Mouse (Mus musculus): ENCODE results near the gene Capn11.

The Capn11 gene

GRCm38 (mm10) chr17:45682843-45683242 is 23.7 kb upstream of the Capn11 start:
- DNase-seq (ENCODE audit: low read depth, low spot score): no peak

GRCm38 (mm10) chr17:45681588-45681987 is 22.5 kb upstream of the Capn11 start:
- DNase-seq (ENCODE audit: low read depth, low spot score): no peak

DNA sequence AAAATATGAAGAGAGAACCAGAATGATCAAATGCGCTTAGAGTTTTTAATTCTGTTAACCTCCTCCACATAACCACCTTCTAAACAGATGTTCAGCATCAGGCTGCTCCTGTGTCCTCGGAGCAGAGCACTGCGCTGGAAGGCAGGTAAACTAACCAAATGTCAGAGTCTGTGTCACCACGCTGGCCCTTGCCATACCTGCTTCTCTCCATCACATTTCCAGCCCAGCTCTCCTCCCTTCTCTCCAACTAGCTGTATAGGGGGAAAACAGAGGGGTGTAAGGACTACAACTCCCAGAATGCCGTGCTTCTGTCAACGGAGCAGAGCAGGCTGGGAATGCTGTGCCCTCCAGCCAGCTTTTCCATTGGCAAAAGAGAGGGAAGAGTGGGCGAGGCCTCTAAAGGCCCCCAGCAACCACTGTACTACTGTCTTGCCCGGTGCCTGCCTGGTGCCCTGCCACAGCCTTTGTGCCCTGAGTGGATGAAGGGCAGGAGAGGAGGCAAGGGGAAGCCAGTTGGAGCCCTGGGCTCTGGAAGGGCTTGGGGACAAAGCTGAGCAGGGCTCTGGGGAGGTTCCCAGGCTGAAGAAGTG is 21.4 kb upstream of the Capn11 start:
- peak; percentile 34 for DNase-seq (ENCODE audit: low read depth, low spot score)

DNA sequence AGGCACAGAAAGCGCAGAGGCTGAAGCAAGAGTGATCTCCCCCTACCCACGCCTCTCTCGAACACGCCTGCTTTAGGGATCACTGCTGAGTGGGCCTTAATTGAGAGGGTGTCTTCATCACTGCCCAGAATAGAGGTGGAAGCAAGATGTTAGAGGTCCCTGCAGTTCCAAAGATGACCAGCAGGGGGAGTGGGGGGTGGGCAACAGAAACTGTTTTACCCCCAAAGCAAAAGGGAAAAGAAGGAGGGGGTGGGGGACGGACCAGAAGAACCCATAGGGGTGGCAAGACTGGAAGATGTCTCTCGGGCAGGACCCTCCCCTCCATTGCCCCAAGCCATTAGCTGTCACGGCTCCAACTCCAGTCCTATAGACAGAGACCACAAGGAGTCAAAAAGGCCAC is 19.0 kb upstream of the Capn11 start:
- peak; percentile 79 for DNase-seq (ENCODE audit: low read depth, low spot score)

DNA sequence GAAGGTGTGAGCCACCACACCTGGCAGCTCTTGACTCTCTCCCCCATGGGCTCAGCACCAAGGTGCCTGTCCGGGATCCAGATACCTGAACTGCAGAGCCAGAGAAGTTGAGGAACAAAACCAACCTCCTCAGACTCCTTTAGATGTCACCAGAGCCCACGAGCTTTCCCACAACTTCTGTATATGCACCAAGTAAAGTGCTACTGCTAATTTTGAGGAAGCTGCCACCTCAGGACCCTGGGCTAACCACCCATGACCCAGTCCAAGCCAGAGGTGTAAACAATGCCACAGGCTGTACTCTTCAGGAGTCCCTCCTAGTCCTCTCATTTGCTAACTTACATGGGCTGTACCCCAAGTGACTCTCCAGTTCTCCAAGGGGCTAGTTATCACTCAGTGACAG is 13.5 kb upstream of the Capn11 start:
- no peak for DNase-seq (ENCODE audit: low read depth, low spot score)

DNA sequence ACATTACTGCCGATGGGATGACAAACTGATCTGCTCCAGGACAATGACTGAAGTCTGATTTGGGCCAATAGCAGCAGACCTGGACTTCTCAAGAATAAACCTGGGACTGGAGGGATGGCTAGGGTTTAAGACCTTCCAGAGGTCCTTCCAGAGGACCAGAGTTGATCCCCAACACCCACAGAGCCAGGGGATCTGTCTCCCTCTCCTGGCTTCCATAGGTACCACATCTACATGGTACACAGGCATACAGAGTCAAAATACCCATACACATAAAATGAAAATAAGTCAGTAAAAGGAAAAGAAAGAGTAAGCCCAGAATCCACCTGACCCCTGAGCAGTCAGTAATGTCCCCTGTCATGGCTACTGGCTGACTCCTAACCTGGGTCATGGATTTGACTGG is 12.7 kb upstream of the Capn11 start:
- DNase-seq (ENCODE audit: low read depth, low spot score): no peak

- DNase-seq (ENCODE audit: low read depth, low spot score): no peak
Measured at GRCm38 (mm10) chr17:45667986-45668385, 8.9 kb upstream of the Capn11 start.

- no peak for DNase-seq (ENCODE audit: low read depth, low spot score)
Measured at GRCm38 (mm10) chr17:45667481-45667880, 8.4 kb upstream of the Capn11 start.

GRCm38 (mm10) chr17:45666091-45666490 is 7.0 kb upstream of the Capn11 start:
- DNase-seq (ENCODE audit: low read depth, low spot score): no peak

- DNase-seq (ENCODE audit: low read depth, low spot score): no peak
Measured at GRCm38 (mm10) chr17:45664608-45665007, 5.5 kb upstream of the Capn11 start.

DNA sequence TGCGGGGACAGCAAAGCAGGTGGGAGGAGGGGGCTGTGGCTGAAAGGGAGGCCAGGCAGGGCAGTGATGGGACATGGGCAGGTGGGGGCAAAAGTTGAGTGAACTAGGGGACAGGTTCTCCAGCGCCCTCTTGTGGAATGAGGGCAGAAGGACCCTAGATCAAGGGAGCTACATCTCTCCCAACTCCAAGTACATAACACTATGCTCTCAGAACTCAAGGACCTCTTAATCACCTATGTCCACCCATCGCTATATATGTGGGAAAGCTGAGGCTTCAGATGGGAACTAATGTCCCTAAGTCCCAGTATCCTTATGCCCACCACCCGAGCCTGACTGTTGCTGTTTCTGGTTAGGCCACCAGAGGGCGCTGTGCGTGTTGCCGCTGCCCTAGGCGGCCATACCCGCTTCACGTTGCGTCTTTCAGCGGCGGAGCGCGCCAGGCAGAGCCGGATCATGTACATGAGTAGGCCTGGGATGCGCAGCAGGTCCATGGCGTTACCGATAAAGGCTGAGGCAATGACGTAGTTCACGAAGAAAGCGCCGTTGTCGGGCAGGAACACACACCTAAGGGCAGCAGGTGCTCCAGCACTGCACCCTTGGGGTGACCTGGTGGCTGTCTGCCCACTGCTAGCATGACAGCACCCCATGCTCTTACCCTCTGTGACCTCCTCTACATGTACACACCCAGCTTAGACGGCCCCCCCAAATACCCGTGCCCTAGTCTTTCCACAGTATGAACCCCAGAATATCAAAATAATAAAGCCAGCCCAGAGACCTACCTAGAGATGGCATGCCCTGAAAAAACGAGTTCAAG is 4.2 kb upstream of the Capn11 start:
- peak; percentile 77 for DNase-seq (ENCODE audit: low read depth, low spot score)

DNA sequence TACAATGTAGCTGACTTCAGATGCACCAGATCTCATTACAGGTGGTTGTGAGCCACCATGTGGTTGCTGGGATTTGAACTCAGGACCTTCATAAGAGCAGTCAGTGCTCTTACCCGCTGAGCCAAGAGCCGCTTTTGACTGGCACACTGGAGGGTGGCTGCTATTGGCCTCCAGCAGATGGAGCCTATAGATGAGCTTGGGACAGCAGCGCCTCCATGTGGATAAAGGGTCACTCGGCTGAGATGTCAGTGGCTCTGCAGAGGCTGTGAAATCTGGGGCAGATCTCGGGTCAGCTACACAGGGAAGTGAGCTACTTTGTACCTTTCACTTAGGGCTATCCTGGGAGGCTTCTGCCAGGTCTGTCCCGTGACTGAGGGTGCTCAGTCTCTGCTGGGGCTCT is 3.3 kb downstream of the Capn11 start:
- no peak for DNase-seq (ENCODE audit: low read depth, low spot score)

DNA sequence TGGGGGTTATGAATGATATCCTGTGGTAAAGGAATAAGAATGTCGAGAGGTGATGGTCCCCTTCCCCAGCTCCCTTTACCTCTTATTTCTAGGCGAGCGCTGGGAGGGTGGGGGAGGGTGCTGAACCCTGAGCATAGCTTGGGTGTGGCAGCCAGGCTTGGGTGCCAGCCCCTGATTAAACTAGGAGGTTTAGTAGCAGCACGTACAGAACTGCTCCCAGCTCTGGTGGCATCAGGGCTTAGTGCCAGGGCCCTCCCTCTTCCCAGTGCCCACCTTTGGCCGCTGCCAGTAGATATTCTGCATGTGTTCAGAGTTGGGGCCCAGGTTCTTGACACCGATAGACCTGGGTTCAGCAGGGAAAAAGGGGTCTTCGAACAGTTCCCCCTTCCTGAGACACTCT is 5.9 kb downstream of the Capn11 start:
- DNase-seq (ENCODE audit: low read depth, low spot score): no peak

DNA sequence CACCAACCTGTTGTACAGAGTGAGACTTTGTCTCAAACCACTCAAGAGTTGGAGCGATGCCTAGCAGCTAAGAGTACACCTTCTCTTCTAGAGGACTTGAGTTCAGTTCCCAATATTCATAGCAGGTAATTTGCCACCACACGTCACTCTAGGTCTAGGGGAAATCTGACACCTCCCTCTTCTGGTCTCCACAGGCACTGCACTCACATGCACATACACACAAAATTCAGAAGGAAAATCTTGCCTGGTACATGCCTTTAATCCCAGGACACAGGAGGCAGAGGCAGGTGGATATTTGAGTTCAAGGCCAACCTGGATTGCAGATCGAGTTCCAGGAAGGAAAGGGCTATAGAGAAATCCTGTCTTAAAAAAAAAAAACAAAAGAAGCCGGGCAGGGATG is 14.9 kb downstream of the Capn11 start:
- DNase-seq (ENCODE audit: low read depth, low spot score): no peak

DNA sequence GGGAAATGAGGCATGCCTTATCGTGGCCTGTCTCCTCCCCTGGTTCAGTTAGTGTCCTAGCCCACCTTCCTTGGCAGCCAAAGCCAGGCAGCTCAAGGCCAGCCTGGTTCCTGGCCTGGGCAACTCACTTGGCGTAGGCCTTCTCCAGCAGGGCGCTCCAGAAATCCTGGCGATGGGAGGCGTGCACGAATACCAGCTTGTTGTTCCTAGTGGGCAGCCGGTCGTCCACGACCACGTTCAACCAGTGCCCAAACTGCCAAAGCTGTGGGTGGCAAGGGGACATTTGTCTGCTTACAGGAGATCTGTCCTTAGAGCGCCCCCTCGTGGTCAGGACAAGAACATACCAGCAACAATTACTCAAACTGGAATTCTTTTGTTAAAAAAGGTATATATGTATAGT is 16.4 kb downstream of the Capn11 start:
- peak; percentile 69 for DNase-seq (ENCODE audit: low read depth, low spot score)

DNA sequence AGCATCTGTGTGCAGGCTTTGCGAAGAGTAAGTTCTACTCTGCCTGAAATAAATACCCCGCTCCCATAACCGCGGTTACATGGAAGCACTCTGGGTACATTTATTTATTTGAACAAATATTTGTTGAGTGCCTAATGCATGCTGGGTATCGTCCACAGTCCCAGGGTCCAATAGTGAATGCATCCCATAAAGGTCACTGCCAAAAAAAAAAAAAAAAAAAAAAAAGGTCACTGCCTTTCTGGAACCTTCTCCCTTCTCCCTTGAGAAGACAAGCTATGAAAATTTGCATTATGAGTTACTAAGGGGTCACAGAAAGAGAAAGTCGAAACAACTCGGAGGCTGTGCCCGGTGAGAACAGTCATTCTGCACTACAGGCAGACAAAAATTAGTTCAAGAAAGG is 17.1 kb downstream of the Capn11 start:
- no peak for DNase-seq (ENCODE audit: low read depth, low spot score)

DNA sequence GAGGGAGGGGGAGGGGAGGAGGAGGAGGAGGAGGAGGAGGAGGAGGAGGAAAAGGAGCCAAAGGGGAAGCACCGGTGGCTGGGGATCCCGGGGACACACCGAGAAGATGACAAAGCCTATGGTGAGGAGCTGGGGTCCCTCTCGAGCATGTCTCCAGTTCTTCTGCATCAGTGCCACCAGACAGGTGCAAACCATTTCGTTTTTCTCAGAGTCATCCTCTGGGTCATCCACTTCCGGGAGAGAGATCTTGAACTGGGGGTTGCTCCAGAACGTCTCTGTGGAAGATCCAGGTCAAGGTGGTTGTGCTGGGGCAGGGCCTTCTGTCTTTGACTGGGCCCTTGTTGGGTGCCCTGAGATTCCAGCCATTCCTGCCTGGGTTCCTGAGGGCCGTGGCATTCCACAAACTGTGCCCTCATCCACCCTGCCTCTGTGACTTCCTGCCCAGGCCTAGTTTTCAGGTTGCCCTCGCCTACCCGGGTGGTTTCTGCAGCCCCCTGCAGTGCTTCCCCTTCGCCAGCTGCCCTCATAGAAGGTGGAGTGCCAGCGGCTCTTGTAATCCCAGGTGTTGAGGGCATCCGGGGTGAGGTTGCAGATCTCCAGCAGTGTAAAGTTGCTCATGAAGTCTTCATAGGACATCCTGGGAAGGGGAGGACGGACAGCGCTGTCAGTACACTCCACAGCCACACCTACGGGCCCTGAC is 20.4 kb downstream of the Capn11 start:
- no peak for DNase-seq (ENCODE audit: low read depth, low spot score)

GRCm38 (mm10) chr17:45634033-45634432 is 25.1 kb downstream of the Capn11 start:
- DNase-seq (ENCODE audit: low read depth, low spot score): no peak

DNA sequence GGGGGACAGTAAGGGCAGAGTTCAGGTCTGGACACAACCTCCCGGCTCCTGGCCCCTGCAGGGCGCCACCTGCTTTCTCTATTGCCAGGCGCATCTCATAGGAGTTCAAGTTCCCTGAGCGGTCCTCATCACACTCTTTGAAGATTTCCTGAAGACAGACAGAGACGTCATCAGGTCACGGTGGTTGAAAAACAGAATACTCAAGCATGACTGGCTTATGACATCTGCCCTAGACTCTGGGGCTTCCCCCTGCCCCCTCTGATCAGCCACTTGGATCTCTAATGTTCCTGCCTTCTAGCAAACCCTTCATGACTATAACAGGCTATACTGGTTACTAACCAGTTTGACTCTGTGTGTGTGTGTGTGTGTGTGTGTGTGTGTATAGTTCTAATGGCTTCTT is 27.2 kb downstream of the Capn11 start:
- DNase-seq (ENCODE audit: low read depth, low spot score): no peak

DNA sequence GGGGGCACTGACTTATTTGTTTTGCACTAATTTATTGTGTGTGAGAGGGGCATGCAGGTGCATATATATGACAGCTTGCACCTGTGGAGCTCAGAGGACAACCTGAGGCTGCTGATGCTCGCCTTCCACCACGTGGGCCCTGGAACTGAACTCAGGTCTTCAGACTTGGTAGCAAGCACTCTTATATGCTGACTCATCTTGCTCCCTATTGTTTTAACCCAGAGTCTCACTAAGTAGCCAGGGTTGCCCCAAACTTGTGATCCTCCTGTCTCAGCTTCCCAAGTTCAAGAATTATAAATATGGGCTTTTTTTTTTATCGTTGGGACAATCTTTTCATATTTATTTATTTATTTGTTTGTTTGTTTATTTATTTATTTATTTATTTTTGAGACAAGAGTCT is 28.1 kb downstream of the Capn11 start:
- DNase-seq (ENCODE audit: low read depth, low spot score): no peak

- DNase-seq (ENCODE audit: low read depth, low spot score): peak; percentile 62
Measured at GRCm38 (mm10) chr17:45629861-45630694, 29.0 kb downstream of the Capn11 start.
